Mouse (Mus musculus) spleen, adult 2 months (tissue): ENCODE measurements at regions not wholly inside any gene's neighbourhood (a gene's known extent, or its start where the extent isn't known, plus 50 kb on each side); places are given as distances from the start of the nearest gene placed in this dataset.

ENCODE experiments used
- CTCF ChIP-seq: fragments of 200-500 bp; IDR thresholded peaks from 2 replicates; pipeline ENCODE4 v1.5.1; 2011; ENCODE audit warnings: mild to moderate bottlenecking, inconsistent platforms; ENCODE audit not compliant: insufficient read depth, insufficient read length, insufficient replicate concordance; ENCODE audit errors: extremely low read depth
- POLR2A ChIP-seq: fragments of 200-500 bp; IDR thresholded peaks from 2 replicates; pipeline ENCODE4 v1.6.1; 2011; ENCODE audit warnings: low read depth, low read length, inconsistent platforms

- TF ChIP-seq CTCF (no peak), POLR2A (no peak)
Measured at GRCm38 (mm10) chr17:85881046-85881445, 193.0 kb upstream of the Six2 start.
